Mouse (Mus musculus): ENCODE measurements at regions not wholly inside any gene's neighbourhood (a gene's known extent, or its start where the extent isn't known, plus 50 kb on each side); places are given as distances from the start of the nearest gene placed in this dataset.

GRCm38 (mm10) chr10:56912711-56913110, 535.6 kb downstream of the Gja1 start:
- TF ChIP-seq POLR2A (IDR thresholded peaks at IDR 0.05; ENCODE audit: extremely low read depth, insufficient read depth, low read length) (no peak), CTCF (IDR thresholded peaks at IDR 0.05; ENCODE audit: extremely low read depth, insufficient read depth, low read length) (no peak)
